Mouse (Mus musculus): ENCODE results near the gene Mapk14.
"Not testable (repeated sequence)": the region's sequence is repeated elsewhere in the genome, so short reads cannot be mapped to it uniquely, and the experiment has no call there.

Mapk14 gene

DNA sequence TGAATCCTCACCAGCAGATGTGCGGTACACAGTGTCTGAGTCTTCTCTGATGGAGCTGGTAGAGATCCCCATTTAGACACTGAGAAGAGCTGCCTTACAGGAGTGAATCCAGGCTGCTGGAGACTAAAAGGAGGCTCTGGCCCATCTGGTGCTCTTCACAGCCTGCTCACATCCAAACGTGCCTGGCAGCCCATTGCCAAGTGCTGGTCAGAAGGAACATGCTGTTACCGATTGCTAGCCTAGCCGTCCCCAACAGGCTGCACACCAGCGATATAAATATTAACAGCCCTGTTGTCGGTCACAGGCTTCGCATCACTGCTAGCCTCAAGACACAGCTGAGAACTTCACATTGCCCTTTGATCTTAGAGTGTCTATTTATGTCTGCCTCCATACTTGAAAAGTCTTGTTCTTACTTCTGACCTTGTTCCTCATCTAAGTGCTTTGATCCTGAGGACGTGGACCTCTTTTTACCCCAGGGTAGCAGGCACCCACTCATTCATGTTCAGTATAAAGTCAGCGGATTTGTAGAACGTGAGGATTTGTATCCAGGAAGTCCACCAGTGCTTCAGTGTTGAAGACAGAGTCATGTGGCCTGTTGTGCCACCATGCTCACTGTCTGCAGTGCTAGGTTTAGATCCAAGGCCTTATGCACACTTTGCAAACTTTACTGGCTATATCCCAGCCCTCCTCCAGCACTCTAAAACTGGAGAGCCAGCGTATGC is 52.2 kb downstream of the Mapk14 start:
- DNase-seq (ENCODE audit: low read depth), result no peak

DNA sequence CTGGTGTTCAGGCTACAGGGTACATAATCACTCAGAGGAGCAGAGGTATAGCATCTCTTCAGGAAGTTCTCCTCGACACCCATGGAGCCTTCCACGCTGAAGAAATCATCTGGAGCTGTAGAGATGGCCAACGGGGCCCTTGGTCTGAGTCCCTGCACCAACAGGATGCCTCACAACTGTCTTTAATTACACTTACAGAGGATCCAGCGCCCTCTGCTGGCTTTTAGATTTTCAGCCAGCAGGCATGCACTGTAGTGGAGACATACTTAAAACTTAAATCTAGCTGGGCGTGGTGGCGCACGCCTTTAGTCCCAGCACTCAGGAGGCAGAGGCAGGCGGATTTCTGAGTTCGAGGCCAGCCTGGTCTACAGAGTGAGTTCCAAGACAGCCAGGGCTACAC is 52.8 kb downstream of the Mapk14 start:
- no peak for DNase-seq (ENCODE audit: low read depth)

DNA sequence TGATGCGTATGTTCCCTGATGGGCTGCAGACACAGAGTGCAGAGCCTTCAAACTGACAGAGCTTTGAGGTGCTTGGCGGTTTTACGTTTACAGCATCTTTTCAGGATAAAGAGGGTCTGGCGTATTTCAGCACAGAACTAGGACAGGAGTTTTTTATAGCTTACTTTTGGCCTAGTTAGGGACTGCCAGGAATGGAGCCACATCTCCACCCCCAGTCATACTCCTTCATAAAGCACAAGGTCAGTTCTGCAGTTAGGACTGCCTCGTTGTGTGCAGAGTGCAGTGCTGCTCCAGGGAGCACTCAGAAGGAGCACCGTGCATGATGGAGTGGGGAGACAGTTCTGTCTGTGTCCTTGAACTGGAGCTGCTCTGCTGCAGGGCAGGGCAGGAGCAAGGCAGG is 54.6 kb downstream of the Mapk14 start:
- no peak for DNase-seq (ENCODE audit: low read depth)

DNA sequence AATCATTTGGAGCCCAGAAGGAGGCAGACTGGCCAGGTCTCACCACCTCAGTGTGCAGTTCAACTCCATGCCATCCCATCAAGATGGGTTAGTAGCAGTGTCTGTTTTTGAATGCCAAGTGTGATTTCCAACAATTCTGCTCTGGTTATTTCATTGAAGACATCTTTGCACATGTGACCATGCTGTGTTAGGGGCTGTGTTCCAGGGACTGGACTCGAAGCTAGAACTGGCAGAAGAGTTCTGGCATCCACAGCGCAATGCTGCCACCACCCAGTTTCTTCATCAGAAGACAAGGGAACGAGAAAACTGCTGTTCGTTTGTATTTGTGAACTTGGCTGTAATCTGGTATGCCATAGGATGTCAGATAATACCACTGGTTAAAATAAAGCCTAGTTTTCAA is 56.9 kb downstream of the Mapk14 start:
- DNase-seq (ENCODE audit: low read depth), result no peak

DNA sequence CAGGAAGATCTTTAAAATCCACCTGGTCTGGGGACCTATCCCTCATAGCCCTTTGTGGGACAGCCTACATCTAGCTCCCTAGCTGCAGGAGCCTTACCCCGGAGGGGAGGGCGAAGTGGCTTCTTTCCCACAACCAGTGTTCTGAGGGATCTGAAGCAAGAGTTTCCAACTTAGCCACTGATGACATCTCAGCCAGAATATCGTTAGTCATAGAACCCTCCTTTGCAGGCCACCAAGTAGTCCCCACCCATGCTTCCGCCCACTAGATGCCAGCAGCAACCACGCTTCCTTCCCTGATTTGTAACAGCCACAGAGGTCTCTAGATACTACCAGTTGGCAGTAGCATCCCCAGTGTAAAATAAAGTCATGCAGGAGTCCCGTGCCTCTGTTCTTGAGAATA is 59.5 kb downstream of the Mapk14 start:
- peak; percentile 64 for DNase-seq (ENCODE audit: low read depth)

DNA sequence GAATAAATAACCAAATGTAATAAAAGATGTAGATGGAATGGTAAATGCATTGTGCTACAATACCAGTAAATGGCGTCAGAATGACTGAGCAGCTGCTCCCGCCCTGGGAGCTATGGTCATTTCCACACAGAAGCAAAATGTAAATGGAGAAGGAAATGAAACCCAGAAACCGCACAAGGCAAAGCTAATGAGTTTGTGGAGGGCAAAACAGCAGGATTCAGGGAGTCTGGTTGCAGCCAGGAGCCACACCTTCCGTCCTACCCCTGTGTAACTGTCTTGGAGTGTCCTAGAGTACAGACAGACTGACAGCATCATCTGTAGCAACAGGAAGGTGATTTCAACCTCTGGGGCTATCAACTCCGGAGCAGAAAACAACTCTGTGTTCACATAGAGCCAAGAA is 65.3 kb downstream of the Mapk14 start:
- DNase-seq (ENCODE audit: low read depth), result no peak

DNA sequence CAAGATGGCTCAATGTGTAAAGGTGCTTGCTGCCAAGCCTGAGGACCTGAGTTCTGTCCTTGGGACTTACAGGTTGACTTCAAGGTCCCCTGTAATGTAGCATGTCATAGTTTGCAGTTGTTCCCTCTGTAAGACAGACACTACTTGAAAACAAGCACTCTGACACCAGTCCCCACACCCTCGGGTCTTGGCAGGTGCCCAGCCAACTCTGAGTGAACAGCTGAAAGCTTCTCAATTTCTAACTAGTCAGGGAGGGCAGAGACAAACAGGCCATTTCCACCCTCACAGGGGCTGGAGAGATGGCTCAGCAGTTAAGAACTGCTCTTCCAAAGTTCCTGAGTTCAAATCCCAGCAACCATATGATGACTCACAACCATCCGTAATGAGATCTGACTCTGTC is 66.3 kb downstream of the Mapk14 start:
- DNase-seq (ENCODE audit: low read depth), result no peak

DNA sequence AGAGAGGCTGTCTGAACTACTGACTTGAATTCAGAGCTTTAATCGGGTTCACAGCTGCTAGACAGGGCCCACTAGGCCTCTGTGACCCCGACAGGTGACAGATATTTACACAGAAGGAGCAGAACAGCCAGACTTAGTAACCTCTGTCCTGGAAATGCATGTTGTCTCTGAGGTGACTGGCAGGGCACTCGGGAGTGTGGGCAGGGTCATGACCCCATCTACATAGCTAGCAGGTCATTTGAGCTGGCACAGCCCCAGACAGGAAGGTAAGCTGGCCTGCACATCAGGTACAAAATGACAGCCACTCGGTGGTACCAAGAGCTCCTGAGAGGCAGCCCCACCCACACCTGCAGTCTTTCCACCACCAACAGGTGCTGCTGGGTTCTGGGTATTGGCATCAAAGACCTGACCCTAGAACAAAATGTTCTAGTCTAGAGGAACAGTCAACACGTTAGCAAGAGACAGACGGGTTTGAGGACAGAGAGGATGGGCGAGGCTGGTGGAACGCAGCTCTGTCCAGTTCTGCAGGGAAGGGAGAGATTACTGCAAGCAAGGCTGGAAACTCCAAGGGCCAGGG is 69.7 kb downstream of the Mapk14 start:
- DNase-seq (ENCODE audit: low read depth), result no peak

DNA sequence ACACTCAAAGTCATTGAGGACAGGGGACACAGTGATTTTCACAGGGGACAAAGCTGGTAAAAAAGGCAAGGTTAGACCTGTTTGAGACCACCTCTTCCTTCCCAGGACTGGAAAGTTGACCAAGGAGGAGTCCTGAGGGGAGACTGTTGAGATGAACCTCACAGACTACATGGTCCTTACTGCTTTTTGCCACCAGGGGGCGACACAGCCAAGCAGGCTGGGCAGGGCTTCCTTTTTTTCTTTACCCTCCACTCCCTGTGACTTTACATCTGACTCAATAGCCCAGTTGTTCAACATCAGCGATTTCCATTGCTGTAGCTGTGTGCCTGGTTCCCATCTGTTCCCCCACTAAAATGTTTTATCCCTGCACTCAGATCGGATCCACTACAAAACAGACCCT is 70.7 kb downstream of the Mapk14 start:
- peak; percentile 66 for DNase-seq (ENCODE audit: low read depth)

DNA sequence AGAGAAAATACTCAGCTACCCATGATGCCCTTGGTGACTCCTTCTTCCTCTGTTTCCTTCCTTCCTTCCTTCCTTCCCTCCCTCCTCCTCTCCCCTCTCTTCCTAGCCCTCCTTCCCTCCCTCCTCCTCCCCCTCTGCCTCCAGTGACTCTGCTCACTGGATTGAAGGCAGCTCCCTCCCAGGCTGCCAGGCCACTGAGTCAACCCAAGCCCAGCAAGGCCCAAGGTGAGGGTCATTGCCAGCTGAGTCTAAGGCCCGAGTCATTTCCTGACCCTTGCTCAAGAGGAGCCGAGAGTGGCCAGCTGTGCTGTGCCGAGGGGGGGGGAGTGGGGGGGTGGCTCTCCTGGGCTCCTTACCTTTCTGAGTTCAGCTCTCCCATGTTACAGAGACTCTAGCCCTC is 75.1 kb downstream of the Mapk14 start:
- no peak for DNase-seq (ENCODE audit: low read depth)

DNA sequence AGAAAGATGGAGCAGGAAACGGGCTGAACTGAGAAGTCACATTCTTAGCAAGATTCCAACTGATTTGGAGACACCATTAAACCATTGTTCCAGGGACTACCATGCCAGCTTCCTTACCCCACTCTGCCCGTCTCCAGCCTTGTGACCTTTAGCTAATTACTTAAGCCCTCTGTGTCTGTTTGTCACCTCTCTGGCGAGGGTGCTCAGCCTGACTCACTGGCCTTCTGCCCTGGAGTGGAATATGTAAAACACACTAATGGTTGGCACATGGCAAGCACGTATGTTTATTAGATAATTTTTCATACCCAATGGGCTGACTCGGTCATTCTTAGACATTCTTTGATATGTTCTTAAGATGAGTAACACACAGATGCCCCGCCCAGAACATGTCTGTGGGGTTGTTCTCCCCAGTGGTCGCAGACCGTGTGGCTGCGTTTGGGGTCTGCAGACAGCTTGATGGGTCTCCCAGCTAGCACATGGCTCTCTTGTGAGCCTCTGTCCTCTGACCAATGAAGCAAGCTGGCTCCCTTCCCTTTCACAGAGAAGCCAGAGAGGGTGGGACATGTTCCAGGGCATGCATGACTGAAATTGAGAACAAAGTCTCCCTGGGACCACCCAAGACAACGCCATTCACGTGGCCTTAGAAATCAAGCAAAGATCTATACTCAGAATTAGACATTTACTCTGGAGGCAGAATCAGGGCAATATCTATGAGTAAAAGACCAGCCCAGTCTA is 75.8 kb downstream of the Mapk14 start:
- DNase-seq (ENCODE audit: low read depth), result no peak

DNA sequence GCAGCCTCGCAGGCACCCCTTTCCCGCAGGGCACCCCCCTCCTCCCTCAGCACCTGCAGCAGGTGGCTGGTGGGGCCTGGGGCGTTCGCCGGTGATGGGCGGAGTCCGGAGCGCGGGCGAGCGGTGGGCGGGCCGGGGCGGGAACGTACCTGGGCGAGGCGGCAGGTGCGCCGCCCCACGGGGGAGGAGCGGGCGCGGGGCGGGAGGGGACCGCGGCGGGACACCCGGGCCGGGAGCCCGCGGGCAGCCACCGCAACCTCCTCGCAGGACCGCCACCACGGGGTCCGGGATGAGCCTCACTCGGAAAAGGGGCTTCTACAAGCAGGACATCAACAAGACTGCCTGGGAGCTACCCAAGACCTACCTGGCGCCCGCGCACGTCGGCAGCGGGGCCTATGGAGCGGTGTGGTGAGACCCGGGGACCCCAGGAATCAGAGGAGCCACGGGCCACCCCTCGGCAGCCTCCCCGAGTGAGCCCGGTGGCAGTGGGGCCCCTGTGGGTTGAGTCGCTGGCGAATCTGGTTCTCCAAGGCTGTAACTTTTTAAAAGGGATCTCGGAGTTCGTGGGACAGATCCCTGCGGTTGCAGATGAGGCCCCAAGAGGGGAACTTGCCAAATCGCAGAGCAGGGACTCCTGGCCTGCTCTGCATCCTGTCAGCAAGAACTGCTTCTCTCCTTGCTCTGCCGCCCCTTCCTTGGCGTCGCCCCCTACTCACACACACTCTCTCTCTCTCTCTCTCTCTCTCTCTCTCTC is 78.2 kb downstream of the Mapk14 start, which contains the start of gene Mapk13:
TSS of gene Mapk13 (plus strand) at position 177 of the 754 bp plus-strand sequence.
- DNase-seq (ENCODE audit: low read depth), result no peak

DNA sequence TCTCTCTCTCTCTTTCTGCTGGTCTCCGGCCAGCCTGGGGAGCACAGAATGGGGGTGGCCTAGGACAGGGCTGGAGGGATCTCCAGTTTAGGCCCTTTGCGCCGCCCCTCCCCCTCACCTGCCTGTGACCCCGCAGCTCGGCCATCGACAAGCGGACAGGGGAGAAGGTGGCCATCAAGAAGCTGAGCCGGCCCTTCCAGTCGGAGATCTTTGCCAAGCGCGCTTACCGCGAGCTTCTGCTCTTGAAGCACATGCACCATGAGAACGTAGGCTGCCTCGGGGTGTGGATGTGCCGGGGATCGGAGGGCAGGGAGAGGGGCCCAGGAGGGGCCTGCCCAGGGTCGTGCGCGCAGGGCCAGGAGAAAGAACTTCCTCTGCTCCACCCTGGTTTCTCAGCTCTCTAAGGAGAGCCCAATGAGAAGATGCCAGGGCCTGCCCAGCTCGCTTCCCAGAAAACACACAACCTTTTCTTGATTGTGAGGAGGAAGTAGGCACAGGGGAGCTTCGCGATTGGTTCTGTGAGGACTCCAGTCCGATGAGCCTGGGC is 78.8 kb downstream of the Mapk14 start:
- no peak for DNase-seq (ENCODE audit: low read depth)

DNA sequence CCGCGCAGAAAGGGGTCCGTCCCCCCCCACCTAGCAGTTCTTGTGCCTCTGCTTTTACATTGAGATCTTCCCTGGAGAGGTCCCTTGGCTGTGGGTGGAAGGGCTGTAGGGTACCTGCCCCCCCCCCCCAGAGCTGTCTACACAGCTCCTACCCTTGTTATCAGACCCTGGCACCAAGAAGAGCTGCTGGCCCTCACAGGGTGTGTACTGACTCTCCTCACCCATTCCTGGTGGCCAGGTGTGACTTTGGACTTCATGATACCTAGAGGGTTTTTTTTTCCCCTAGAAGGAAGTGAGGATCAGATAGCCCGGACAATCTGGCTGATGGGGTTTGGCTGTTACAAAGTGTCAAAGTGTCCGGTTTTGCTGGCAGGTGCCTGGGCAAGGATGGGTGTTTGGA is 80.2 kb downstream of the Mapk14 start:
- DNase-seq (ENCODE audit: low read depth), result no peak

DNA sequence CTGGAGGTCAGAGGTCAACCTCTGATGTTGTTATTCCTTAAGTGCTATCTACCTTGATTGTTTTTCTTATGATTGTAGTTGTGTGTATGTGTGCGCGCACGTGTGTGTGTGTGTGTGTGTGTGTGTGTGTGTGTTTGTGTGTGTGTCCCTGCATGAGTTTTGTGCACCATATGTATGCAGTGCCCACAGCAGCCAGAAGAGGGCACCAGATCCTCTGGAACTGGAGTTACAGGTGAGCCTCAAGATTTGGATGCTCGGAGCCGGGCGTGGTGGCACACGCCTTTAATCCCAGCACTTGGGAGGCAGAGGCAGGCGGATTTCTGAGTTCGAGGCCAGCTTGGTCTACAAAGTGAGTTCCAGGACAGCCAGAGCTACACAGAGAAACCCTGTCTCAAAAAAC is 83.2 kb downstream of the Mapk14 start:
- not testable (repeated sequence) for DNase-seq (ENCODE audit: low read depth)

DNA sequence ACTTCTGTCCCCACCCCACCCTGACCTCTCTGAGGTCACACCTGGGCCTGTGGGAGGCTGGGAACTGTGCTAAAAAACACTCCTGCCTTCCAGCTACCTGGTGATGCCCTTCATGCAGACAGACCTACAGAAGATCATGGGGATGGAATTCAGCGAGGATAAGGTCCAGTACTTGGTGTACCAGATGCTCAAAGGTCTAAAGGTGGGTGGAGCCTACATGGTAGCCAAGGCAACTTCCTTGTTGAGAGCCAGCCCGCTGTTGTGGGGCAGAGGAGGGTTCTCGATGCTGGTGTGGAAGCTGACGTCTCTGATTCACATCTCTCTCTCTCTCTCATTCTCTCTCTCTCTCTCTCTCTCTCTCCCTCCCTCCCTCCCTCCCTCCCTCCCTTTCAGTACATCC is 84.0 kb downstream of the Mapk14 start:
- no peak for DNase-seq (ENCODE audit: low read depth)

DNA sequence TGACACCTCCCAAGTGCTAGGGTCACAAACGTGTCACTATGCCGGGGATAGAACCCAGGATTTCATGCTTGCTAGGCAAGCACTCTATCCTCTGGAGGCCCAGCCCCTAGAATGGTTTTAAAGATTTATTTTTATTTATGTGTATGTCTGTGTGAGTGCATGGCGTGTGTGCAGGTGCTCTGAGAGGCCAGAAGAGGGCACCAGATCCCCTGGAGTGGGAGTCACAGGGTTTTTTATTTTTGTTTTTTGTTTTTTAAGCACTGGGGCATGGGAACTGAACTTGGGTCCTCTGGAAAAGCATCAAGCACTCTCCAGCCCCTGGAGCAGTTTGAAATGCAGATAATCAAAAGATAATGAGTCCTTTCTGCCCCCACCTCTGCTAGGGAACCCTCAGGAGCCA is 85.7 kb downstream of the Mapk14 start:
- DNase-seq (ENCODE audit: low read depth), result no peak

DNA sequence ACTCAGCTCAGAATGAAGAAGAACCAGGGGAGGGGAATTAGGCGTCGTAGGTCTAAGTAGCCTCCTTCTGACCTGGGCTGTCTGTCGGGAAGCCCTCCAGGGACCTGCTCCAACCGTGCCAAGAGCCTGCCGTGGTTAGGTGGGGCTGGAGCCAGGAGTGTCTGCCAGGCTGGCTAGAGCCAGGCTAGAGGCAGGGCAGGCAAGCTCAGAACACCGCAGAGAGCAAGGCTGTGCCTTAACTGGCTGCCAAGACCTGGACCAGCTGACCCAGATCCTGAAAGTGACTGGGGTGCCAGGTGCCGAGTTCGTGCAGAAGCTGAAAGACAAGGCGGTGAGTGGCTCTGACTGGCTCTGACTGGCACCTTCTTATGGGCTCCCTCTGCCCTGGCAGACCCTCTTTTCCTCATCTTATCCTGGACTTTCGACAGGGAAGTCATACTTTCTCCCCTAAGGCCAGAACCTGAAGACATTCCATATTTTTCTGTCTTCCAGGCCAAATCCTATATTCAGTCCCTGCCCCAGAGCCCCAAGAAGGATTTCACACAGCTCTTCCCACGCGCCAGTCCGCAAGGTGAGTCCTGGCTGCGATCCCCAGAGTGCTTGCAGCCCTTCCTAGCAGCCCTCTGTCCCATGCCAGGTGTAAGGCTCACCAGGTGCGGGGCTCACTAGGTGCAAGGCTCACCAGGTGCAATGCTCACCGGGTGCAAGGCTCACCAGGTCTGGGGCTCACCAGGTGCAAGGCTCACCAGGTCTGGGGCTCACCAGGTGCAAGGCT is 86.3 kb downstream of the Mapk14 start:
- DNase-seq (ENCODE audit: low read depth), result no peak

DNA sequence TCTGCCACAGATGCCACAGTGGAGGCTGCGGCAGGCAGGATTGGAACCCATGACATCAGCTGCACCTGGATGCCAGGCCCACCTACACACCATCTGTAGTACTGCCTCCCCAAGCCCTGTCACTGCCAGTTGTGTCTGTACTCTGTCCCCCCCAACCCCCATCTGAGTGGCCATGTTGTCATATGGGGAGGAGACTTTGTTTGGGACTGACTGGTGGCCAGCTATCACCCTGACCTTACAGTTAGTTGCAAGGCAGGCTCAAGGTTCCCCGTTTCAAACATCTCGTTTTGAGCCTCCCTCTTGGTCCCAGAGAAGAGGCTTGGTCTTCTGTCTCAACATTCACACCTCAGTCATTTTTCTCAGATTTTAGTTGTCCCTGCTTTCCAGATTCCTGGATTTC is 88.6 kb downstream of the Mapk14 start:
- no peak for DNase-seq (ENCODE audit: low read depth)

DNA sequence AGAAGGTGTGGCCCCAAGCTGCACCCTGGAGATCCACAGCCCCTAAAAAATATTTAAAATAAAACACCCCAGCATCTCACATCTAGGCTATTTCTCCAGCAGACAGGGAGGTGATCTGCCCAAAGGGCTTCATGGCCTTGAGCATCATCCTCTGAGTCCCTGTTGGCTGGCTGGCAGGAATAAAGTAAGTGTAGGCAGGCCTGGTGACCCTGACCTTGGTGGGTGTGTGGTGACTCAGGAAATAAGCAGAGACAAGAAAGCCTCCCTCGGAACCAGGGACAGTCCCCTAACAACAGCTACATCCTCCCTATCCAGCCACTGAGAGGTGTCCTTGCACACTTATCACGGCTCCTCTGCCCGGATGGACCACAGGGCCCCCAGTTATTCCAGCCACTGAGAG is 89.7 kb downstream of the Mapk14 start:
- DNase-seq (ENCODE audit: low read depth), result no peak

DNA sequence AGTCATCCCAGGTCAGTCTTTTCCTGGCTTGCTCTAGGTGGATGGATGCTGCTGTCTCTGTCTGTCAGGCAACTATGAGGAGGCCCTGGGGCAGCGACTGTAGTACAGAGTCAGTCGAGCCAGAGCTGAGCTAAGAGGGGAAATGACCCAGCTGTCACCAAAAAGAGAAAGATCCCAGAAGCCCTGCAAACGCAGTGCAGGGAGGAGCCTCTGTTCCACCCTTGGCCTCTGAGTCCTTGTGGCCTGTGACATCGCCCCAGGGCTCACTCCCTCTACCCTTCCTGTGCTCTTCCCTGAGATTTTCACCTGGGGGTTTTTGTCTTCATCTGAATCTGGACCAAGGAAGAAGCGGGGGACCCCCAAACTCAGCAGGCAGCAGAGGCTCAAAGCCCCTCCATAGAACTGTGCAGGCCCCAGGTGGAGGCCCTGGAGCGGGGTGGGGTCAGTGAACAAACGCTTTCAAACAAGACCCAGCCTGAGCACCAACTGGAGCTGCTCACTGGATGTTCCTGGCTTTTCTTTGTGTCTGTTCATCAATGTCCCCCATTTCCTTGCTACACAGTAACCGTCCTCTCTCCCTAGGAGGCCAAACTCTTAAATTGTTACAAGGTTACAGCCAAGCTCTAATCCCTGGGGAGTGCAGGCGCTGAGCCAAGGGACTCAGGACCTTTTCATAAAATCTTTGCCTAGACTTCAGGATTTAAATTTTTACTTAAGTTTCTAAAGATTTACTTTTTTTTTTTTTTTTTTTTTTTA is 90.3 kb downstream of the Mapk14 start:
- DNase-seq (ENCODE audit: low read depth), result no peak
